Mouse (Mus musculus): ENCODE data around the gene Sorbs1. TPM values are rescaled to one million over a fixed set of nuclear protein-coding genes. Genes with fewer than 3 reads are reported as not detected.

Gene Sorbs1
- polyA plus RNA-seq (2017; shearing (Covaris generic)): 30.9 TPM

DNA sequence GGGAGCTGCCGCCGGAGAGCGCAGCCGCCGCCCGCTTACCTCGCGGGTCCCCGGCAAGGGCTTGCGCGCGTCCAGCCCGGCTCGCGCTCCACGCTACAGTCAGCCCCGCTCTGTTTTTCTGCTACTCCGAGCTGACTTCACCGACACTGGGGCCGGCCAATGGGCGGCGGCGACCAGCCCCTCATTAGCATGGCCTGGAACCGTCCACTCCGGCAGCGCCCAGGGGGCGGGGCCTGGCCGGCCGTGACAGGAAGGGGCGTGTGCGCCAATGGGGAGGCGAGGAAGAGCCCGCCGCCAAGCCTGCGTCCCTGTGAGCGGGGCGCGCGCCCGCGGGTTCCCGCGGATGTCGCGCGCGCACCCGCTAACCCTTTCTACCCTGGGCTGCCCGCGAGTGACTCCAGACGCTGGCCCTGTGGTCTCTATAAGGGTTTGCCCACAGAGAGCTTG is at the start of gene Sorbs1:
Gene Sorbs1, minus strand, starts transcription at position 148 of the 447 bp plus-strand sequence.

DNA sequence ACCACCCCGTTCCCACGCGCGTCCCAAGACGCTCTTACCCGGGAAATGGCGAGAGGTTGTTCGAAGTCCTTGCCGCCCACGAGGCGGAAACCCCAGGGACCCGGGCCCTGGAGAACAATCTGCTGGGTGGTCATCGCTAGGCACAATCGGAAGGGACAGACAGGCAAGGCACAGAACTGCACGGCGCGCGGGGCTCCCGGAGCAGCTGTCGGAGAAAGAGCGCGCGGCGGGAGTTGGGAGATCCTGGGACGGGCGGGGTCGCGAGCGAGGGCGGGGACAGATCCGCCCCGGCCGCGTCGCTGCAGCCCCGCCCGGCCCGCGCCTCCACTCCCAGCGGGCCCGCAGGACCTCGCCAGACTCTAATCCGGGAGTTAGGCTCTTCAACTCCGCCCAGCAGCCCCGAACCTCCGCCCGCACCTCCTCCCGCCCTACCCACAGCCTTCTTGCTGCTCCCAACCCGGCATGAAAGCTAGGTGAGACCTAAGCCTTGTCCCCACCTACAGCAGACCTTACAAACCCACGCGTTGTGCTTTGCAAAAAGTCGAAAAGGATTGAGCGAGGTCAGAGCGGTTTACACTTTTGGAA is 242.2 kb downstream of the Sorbs1 start, which contains the start of gene Pdlim1:
Gene Pdlim1, minus strand, starts transcription at position 535 of the 585 bp plus-strand sequence.

Other genes starting within 250 kb of the Sorbs1 start
- 228 TPM for gene Pdlim1, start 241.9 kb downstream of the Sorbs1 start, polyA plus RNA-seq (2017; shearing (Covaris generic))
- gene Aldh18a1, start 74.7 kb upstream of the Sorbs1 start, polyA plus RNA-seq (2017; shearing (Covaris generic)): 93.2 TPM
- gene Tctn3, start 98.5 kb upstream of the Sorbs1 start, polyA plus RNA-seq (2017; shearing (Covaris generic)): 14.7 TPM
- gene Entpd1, start 98.6 kb upstream of the Sorbs1 start, polyA plus RNA-seq (2017; shearing (Covaris generic)): 62.9 TPM
- gene Cc2d2b, start 235.0 kb upstream of the Sorbs1 start, polyA plus RNA-seq (2017; shearing (Covaris generic)): 0.59 TPM